Mouse (Mus musculus) C2C12 (cell line): ENCODE results near the gene Tubb2b. TPM values are rescaled to one million over a fixed set of nuclear protein-coding genes. Genes with fewer than 3 reads are reported as not detected.

Source experiments
- H3K27me3 ChIP-seq: one replicate; pipeline ENCODE4 v1.6.1; 2011; ENCODE audit not compliant: control insufficient read depth, insufficient read depth, insufficient read length
- H3K36me3 ChIP-seq: one replicate; pipeline ENCODE4 v1.6.1; 2011; ENCODE audit not compliant: control insufficient read depth, insufficient read depth
- H3K4me3 ChIP-seq: one replicate; pipeline ENCODE4 v1.5.1; 2011; ENCODE audit warnings: mild to moderate bottlenecking, control low read depth; ENCODE audit not compliant: poor library complexity, insufficient read depth, severe bottlenecking
- H3K79me2 ChIP-seq: one replicate; pipeline ENCODE4 v1.6.1; 2011; ENCODE audit not compliant: control insufficient read depth, insufficient read depth
- H3K79me3 ChIP-seq: one replicate; pipeline ENCODE4 v1.6.1; 2011; ENCODE audit warnings: low read depth, control low read depth
- H3ac ChIP-seq: one replicate; pipeline ENCODE3; 2011; ENCODE audit warnings: low read depth; ENCODE audit not compliant: control insufficient read depth, insufficient read length
- CEBPB ChIP-seq: IDR thresholded peaks from one replicate; pipeline ENCODE4 v1.6.1; 2011; ENCODE audit warnings: low read depth, mild to moderate bottlenecking, control low read depth, moderate library complexity
- CTCF ChIP-seq: IDR thresholded peaks from one replicate; pipeline ENCODE4 v1.5.1; 2011; ENCODE audit not compliant: control insufficient read depth, insufficient read depth, insufficient read length
- FOSL1 ChIP-seq: IDR thresholded peaks from one replicate; pipeline ENCODE4 v1.8.0; 2011; ENCODE audit warnings: mild to moderate bottlenecking, low read length; ENCODE audit not compliant: poor library complexity, insufficient read depth, severe bottlenecking
- MAX ChIP-seq: IDR thresholded peaks from one replicate; pipeline ENCODE4 v1.6.1; 2011; ENCODE audit warnings: mild to moderate bottlenecking, control low read depth
- MYOD1 ChIP-seq: IDR thresholded peaks from one replicate; pipeline ENCODE4 v1.6.1; 2011; ENCODE audit warnings: low read depth; ENCODE audit not compliant: control insufficient read depth, insufficient read length
- MYOG ChIP-seq: IDR thresholded peaks from one replicate; pipeline ENCODE4 v1.6.1; 2011; ENCODE audit not compliant: control insufficient read depth, insufficient read length; ENCODE audit errors: extremely low read depth
- USF1 ChIP-seq: IDR thresholded peaks from one replicate; pipeline ENCODE4 v1.6.1; 2011; ENCODE audit warnings: low read depth, mild to moderate bottlenecking, control low read depth, moderate library complexity
- polyA plus RNA-seq: library from polyadenylated mRNA; unstranded; fragments of >200 nt; fragmentation: generic; extraction: Trizol; gene quantifications from one replicate; pipeline ENCODE4 v1.2.1, GENCODE M21; 2012; ENCODE audit warnings: missing spikeins

Tubb2b gene
- polyA plus RNA-seq, 1 experiment: 216 TPM

DNA sequence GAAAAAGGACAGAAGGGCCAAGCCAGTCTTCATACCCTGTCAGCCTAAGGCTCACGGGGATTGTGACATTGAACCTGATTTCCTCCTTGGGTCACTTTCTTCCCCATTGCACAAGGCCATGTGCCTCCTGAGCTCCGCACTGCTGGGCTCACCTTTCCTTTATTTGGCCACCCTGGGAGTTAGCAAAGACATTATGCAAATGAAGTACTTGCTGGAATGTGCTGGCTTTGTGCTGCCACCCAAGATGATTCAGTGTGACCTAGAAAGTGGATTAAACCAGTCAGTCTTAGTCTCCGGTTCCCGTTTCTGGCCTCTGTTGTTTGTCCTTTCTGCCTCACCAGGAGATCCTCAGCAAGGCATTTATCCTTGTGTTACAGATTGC, 20.6 kb downstream of the Tubb2b start:
- Histone ChIP-seq H3K79me3 (no peaks in the 10 kb centered on the region), H3K27me3 (no peaks in the 10 kb centered on the region)

DNA sequence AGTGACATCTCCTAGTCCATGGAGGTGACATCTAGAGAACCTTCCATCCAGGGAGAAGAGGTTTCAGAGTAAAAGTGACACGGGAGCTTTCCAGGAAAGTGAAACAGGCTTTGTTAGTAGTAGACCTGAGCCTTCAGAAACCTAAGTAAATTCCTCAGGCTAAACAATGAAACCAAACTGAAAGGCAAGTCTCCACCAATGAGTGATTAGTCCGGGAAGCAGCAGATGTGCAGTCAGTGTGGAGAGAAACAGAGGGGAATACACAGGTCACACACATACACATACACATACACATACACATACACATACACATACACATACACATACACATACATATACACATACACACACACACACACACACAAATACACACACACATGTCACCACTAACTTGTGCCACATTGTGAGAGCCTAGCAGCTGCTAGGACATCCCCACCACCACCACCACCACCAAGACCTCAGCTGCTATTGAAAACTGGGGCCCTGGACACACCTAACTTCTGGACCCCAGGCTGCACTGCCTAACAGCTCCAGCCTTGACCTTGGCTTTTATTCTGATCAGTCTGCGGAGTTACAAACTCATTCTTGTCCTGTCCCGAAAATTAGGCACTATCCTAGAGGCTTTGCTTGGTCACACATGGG, 21.1 kb downstream of the Tubb2b start:
- Histone ChIP-seq H3K79me2 (no peaks in the 10 kb centered on the region), H3K79me3 (no peaks in the 10 kb centered on the region), H3K27me3 (no peaks in the 10 kb centered on the region), H3K4me3 (no peak overlapping the region), H3K36me3 (no peaks in the 10 kb centered on the region), H3ac (no peak overlapping the region)
- TF ChIP-seq CEBPB: no peak
- no peak for TF ChIP-seq MYOG
- TF ChIP-seq MYOD1: no peak
- TF ChIP-seq MAX: no peak
- TF ChIP-seq USF1: no peak
- no peak for TF ChIP-seq FOSL1
- no peak for TF ChIP-seq CTCF

More for the DNA sequence above, 20.6 kb downstream of the Tubb2b start:
- no peaks in the 10 kb centered on the region for H3K36me3 ChIP-seq
- no peak overlapping the region for H3ac ChIP-seq
- H3K79me2 ChIP-seq: no peaks in the 10 kb centered on the region
- no peak for TF ChIP-seq FOSL1
- TF ChIP-seq CEBPB: no peak
- no peak for TF ChIP-seq MAX
- H3K4me3 ChIP-seq: no peak overlapping the region

GRCm38 (mm10) chr13:34106999-34107398, 23.3 kb downstream of the Tubb2b start:
- H3K4me3 ChIP-seq: no peak overlapping the region
- no peaks in the 10 kb centered on the region for H3K79me3 ChIP-seq
- TF ChIP-seq USF1 (no peak), MYOD1 (no peak), MYOG (no peak), CTCF (no peak), MAX (no peak), FOSL1 (no peak), CEBPB (no peak)
- no peaks in the 10 kb centered on the region for H3K79me2 ChIP-seq
- no peak overlapping the region for H3ac ChIP-seq
- no peaks in the 10 kb centered on the region for H3K27me3 ChIP-seq
- H3K36me3 ChIP-seq: no peaks in the 10 kb centered on the region

DNA sequence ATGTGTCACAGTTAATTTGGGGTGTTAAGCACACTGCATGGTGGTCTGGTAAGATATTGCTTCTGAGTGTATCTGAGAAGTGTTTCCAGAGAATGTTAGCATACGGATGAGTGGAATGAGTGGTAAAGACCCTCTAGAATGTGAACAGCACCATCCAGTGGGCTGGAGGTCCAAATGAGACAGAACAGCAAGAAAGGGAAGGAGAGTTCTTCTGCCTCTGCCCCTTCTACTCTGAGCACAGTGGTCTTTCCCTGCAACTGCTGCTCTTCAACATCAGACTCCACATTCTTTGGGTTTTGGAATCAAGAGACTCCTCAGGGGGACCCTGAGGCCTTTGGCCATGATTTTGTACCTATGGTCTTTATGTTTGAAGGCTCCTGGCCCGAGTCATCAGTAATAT, 24.0 kb downstream of the Tubb2b start:
- no peaks in the 10 kb centered on the region for H3K79me3 ChIP-seq
- TF ChIP-seq MYOG (no peak), CTCF (no peak), MAX (no peak), FOSL1 (no peak), MYOD1 (no peak), CEBPB (no peak), USF1 (no peak)
- H3K27me3 ChIP-seq: no peaks in the 10 kb centered on the region
- H3K4me3 ChIP-seq: no peak overlapping the region
- no peaks in the 10 kb centered on the region for H3K36me3 ChIP-seq
- H3ac ChIP-seq: no peak overlapping the region
- no peaks in the 10 kb centered on the region for H3K79me2 ChIP-seq

DNA sequence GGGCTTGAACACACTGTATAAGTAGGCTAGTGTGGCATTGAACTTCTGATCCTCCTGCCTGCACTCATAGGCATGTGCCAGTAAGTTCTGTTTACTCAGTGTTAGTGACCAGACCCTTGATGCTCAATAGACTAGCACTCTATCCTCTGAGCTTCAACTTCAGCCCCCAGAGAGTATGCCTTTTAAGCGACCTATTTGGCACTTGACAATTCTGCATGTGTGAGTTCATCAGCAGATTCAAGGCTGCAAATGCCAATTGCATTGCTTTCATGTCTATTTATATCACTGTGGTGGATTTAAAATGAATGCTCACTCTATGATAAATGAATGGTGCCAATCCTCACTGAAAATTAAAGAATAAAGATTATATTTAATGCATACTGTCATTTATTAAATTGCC, 24.9 kb downstream of the Tubb2b start:
- Histone ChIP-seq H3K79me3 (no peaks in the 10 kb centered on the region), H3K36me3 (no peaks in the 10 kb centered on the region), H3ac (no peak overlapping the region), H3K79me2 (no peaks in the 10 kb centered on the region), H3K27me3 (no peaks in the 10 kb centered on the region), H3K4me3 (no peak overlapping the region)
- TF ChIP-seq CTCF (no peak), FOSL1 (no peak), USF1 (no peak), MAX (no peak), MYOG (no peak), MYOD1 (no peak), CEBPB (no peak)

DNA sequence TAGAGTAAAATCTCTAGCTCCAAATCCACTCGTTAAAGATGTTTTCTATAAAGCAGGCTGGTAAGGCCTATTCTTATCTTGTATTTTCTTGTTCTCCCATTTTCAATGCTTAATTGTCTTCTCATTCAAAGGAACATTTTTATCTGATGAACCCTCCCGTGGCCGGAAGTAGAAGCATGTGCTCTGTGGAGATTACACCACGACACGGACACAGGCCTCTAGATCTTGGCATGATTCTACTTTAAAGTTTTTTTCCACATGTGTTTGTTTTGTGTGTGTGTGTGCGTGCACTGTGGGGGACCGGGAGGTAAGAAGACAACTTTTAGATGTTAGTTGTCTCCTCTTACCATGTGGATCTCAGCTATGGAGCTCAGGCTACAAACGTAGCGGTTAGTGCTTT, 28.4 kb downstream of the Tubb2b start:
- TF ChIP-seq USF1 (no peak), MYOG (no peak), CTCF (no peak), MYOD1 (no peak), FOSL1 (no peak), MAX (no peak), CEBPB (no peak)
- Histone ChIP-seq H3K79me2 (no peaks in the 10 kb centered on the region), H3K79me3 (no peaks in the 10 kb centered on the region), H3K27me3 (no peaks in the 10 kb centered on the region), H3K4me3 (no peak overlapping the region), H3K36me3 (no peaks in the 10 kb centered on the region), H3ac (no peak overlapping the region)
